Mouse (Mus musculus) forebrain, embryonic 13.5 days (tissue): ENCODE measurements around the gene Arap1. TPM values are rescaled to one million over a fixed set of nuclear protein-coding genes. Genes with fewer than 3 reads are reported as not detected.
A peak's percentile ranks its signal among the peaks of the same experiment; 100 is the strongest.

Source experiments
- ATAC-seq: fragments of 200-750 bp; cut with Nextera tagmentation; 2 replicates; pipeline ENCODE4 v1.8.0; 2017
- H3K27ac ChIP-seq: fragments of 300-500 bp; sonication (generic); 2 replicates; pipeline ENCODE4 v1.5.1; 2015; ENCODE audit warnings: inconsistent platforms, mild to moderate bottlenecking, moderate library complexity
- H3K27me3 ChIP-seq: fragments of 300-500 bp; sonication (generic); 2 replicates; pipeline ENCODE4 v1.6.1; 2015; ENCODE audit warnings: mild to moderate bottlenecking, inconsistent platforms
- H3K36me3 ChIP-seq: fragments of 300-500 bp; sonication (generic); 2 replicates; pipeline ENCODE4 v1.6.1; 2015; ENCODE audit warnings: mild to moderate bottlenecking, inconsistent platforms; ENCODE audit not compliant: poor library complexity, severe bottlenecking
- H3K4me1 ChIP-seq: fragments of 300-500 bp; sonication (generic); 2 replicates; pipeline ENCODE4 v1.6.1; 2015; ENCODE audit warnings: inconsistent platforms
- H3K4me2 ChIP-seq: fragments of 300-500 bp; sonication (generic); 2 replicates; pipeline ENCODE4 v1.6.1; 2015; ENCODE audit warnings: inconsistent platforms, mild to moderate bottlenecking, moderate library complexity
- H3K4me3 ChIP-seq: fragments of 300-500 bp; sonication (generic); 2 replicates; pipeline ENCODE4 v1.5.1; 2015; ENCODE audit warnings: mild to moderate bottlenecking, inconsistent platforms
- H3K9ac ChIP-seq: fragments of 300-500 bp; sonication (generic); 2 replicates; pipeline ENCODE4 v1.6.1; 2015; ENCODE audit warnings: mild to moderate bottlenecking, inconsistent platforms
- H3K9me3 ChIP-seq: fragments of 300-500 bp; sonication (generic); replicated peaks from 2 replicates; pipeline ENCODE4 v1.6.1; 2016; ENCODE audit warnings: inconsistent platforms
- WGBS: fragments of 180-500 bp; shearing (Covaris S2); methylation state at CpG from one replicate; pipeline ENCODE4 v1.1.7; 2015; 5-methylcytosine and 5-hydroxymethylcytosine counted together
- polyA plus RNA-seq: library from polyadenylated mRNA; unstranded; fragments of >200 nt; fragmentation: Nextera tagmentation; extraction: Ambion mirVana; gene quantifications from 2 replicates; pipeline ENCODE4 v1.2.1, GENCODE M21; 2015

The Arap1 gene
- 4.8 and 6.0 TPM in 2 replicates for polyA plus RNA-seq

DNA sequence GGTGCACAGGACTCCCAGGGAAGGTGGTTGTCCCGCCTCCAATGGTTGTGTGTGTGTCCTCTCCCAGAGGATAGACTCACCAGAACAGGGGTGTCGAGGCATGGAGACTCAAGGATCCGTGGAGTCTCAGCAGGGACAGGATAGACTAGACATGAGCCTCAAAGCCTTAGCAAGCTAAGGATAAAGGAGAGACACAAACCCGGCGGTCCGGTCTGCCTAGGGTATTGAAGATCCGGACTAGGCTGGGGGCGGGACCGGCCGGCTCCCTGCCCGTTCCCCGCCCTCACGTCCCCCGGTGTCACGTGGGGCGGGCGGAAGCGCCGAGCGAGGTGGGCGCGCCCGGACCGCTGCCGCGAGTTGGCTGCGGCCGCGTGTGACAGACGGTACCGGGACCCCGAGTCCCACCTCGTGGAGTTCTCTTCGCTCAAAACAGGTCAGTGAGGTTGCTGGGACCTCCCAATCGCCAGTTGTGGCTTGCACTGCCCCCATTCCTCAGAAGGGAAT lies at the start of gene Arap1:
Arap1 (plus strand) TSS at position 301 of the 504 bp plus-strand sequence.
- peak; percentile 85 for ATAC-seq
- Histone ChIP-seq H3K27me3 (peaks cover 24% of the 10 kb centered on the region), H3K36me3 (no peaks in the 10 kb centered on the region), H3K9me3 (no peaks in the 10 kb centered on the region), H3K4me3 (peak within 1 kb of the TSS; percentile 54), H3K27ac (no peak within 1 kb of the TSS), H3K4me2 (peak within 1 kb of the TSS; percentile 95), H3K4me1 (peaks cover 14% of the 10 kb centered on the region), H3K9ac (peak within 1 kb of the TSS; percentile 62)
- WGBS = under 1% methylated on average over 31 of the region's 35 CpGs

DNA sequence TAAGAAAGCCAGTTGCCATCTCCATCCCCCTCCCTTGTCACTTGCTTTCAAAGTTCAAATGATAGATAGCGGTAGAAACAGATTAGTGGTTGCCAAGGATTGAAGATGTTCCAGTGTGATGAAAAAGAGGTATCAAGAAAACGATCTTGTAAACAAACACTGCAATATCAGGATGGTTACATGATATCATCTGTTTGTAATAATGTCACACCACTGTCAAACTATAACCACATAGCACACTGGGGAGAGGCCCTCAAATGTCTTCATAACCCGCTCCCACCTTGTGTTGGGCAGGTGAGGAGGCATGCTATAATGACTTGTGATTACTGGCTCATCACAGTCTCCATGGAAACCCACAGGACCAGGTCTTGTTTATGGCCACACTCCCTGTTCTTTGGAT lies 49.5 kb upstream of the Arap1 start:
- Histone ChIP-seq H3K4me3 (no peak overlapping the region), H3K36me3 (no peaks in the 10 kb centered on the region), H3K9me3 (no peaks in the 10 kb centered on the region), H3K9ac (no peak overlapping the region), H3K4me1 (peaks cover 31% of the 10 kb centered on the region), H3K4me2 (no peak overlapping the region), H3K27me3 (peaks cover 24% of the 10 kb centered on the region), H3K27ac (no peak overlapping the region)
- WGBS = 88% methylated on average over 3 of the region's 3 CpGs
- no peak for ATAC-seq

GRCm38 (mm10) chr7:101301361-101301880 lies 46.4 kb upstream of the Arap1 start:
- Histone ChIP-seq H3K27me3 (peaks cover 30% of the 10 kb centered on the region), H3K27ac (peak overlapping the region; percentile 41), H3K9me3 (no peaks in the 10 kb centered on the region), H3K9ac (peak overlapping the region; percentile 77), H3K4me2 (peak overlapping the region; percentile 92), H3K4me1 (peaks cover 28% of the 10 kb centered on the region), H3K4me3 (peak overlapping the region; percentile 70), H3K36me3 (no peaks in the 10 kb centered on the region)
- peak; percentile 10; the same call in 1 of the 2 replicates for ATAC-seq
- WGBS = under 1% methylated on average over 30 of the region's 30 CpGs

GRCm38 (mm10) chr7:101301881-101302456 lies 45.9 kb upstream of the Arap1 start, which contains the start of gene Atg16l2:
Gene Atg16l2 (minus strand): TSS chr7:101302251.
- Histone ChIP-seq H3K9ac (peak within 1 kb of the TSS; percentile 77), H3K36me3 (no peaks in the 10 kb centered on the region), H3K9me3 (no peaks in the 10 kb centered on the region), H3K27ac (peak within 1 kb of the TSS; percentile 41), H3K4me1 (peaks cover 22% of the 10 kb centered on the region), H3K4me3 (peak within 1 kb of the TSS; percentile 70), H3K4me2 (peak within 1 kb of the TSS; percentile 92), H3K27me3 (peaks cover 30% of the 10 kb centered on the region)
- peak; percentile 96 for ATAC-seq
- 0% methylated on average over 38 of the region's 39 CpGs for WGBS

DNA sequence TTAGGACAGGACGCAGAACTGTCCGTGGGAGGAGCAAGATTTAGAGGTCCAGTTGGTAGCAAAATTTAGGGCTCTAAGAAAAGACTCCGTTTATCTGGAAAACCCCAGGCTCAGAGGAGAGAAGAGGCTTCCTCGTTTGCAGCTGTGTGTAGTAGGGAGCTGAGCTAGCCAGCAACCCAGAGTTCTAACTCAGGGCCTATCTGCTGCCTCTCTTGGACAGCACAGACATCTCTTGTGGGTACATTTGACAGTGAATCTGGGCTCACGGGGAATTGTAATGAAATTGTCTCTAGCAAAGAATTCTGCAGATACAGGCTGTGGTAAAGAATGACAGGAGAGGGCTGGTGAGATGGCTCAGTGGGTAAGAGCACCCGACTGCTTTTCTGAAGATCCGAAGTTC lies 45.2 kb upstream of the Arap1 start:
- 22% methylated on average over 7 of the region's 7 CpGs for WGBS
- Histone ChIP-seq H3K27me3 (peaks cover 28% of the 10 kb centered on the region), H3K27ac (0 out of 2 replicates have a peak overlapping the region, but pooled peaks have one; percentile 41), H3K4me2 (peak overlapping the region; percentile 92), H3K9me3 (no peaks in the 10 kb centered on the region), H3K36me3 (no peaks in the 10 kb centered on the region), H3K4me1 (peaks cover 18% of the 10 kb centered on the region), H3K4me3 (peak overlapping the region; percentile 70), H3K9ac (peak overlapping the region; percentile 77)
- ATAC-seq = no peak

DNA sequence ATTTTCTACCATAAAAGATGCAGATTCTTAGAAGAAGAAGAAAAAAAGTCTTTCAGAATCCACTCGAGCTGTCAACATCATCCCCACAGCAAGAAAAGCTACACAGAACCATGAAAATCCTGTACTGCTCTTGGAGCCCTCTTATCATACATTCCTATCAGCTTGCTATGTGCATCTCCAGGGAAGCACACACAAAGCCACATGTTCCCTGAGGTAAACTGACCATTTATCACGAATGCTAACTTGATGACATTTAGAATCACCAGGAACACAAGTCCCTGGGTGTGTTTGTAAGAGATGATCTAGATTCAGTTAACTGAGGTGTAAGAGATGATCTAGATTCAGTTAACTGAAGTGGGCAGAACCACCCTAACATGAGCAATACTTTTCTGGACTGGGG lies 41.0 kb upstream of the Arap1 start:
- Histone ChIP-seq H3K27ac (no peak overlapping the region), H3K27me3 (0 out of 2 replicates have a peak, but pooled peaks cover 6% of the 10 kb centered on the region), H3K9ac (no peak overlapping the region), H3K9me3 (no peaks in the 10 kb centered on the region), H3K4me3 (no peak overlapping the region), H3K4me2 (no peak overlapping the region), H3K36me3 (no peaks in the 10 kb centered on the region), H3K4me1 (peaks cover 8% of the 10 kb centered on the region)
- no peak for ATAC-seq
- 64% methylated on average over 2 of the region's 2 CpGs for WGBS

DNA sequence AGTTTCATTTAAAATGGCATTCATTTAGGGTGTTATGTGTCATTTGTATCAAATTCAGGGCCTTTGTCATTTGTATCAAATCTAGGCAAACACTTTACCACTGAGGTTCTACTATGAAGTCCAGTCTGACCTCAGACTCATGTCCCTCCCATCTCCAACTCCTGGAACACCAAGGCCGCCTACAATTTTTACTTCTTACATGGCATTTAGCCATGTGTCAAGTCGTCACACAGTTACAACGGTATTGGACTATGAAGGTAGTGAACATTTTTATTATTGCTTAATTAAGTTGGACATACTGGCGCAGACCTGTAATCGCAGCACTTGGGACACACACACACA lies 37.9 kb upstream of the Arap1 start:
- Histone ChIP-seq H3K9ac (peak overlapping the region; percentile 76; the same call in 1 of the 2 replicates), H3K36me3 (no peaks in the 10 kb centered on the region), H3K27ac (no peak overlapping the region), H3K27me3 (0 out of 2 replicates have a peak, but pooled peaks cover 3% of the 10 kb centered on the region), H3K4me1 (no peaks in the 10 kb centered on the region; the same call in 1 of the 2 replicates), H3K4me2 (peak overlapping the region; percentile 63), H3K9me3 (no peaks in the 10 kb centered on the region), H3K4me3 (peak overlapping the region; percentile 66)
- no peak; the same call in 1 of the 2 replicates for ATAC-seq
- WGBS = 34% methylated on average over 5 of the region's 5 CpGs

DNA sequence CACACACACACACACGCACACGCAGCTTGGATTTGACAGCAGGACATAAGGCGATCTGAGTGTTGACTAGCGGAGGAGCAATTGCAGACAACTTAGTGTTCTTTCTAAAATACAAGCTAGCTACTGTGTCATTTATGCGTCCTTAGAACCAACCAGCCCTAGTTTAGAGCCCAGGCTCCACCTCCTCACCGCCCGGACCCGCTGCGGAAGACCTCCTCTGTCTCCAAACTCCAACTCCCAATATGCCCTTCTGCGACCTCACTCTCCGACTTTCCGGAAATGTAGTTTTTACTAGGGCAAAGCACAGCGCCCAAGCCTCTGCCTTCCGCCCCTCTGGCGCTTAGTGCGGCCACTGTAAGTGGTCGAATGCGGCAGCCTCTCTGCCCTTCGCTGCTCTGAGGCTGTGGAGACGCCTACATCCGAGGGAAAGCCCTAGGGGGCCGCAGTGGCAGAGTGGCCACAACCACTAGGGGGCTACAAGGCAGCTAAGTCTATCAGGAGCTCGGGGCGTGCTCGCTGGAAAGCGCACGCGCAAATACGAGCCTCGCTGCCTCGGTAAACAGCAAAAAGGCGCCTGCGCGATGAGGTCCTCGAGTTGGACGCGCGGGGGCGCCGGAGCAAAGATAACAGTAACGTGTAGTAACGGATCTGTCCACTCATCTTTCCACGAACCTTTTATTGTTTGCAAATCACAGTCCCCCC lies 37.4 kb upstream of the Arap1 start:
- H3K4me3 ChIP-seq = peak overlapping the region; percentile 66
- H3K27me3 ChIP-seq = no peaks in the 10 kb centered on the region
- peak; percentile 96 for ATAC-seq
- no peaks in the 10 kb centered on the region for H3K36me3 ChIP-seq
- peak overlapping the region; percentile 73 for H3K27ac ChIP-seq
- no peaks in the 10 kb centered on the region; the same call in 1 of the 2 replicates for H3K4me1 ChIP-seq
- H3K9me3 ChIP-seq = no peaks in the 10 kb centered on the region
- WGBS = under 1% methylated on average over 43 of the region's 43 CpGs
- peak overlapping the region; percentile 63 for H3K4me2 ChIP-seq
- peak overlapping the region; percentile 76 for H3K9ac ChIP-seq

- Histone ChIP-seq H3K27ac (peak overlapping the region; percentile 31; the same call in 1 of the 2 replicates), H3K9me3 (no peaks in the 10 kb centered on the region), H3K27me3 (no peaks in the 10 kb centered on the region), H3K4me1 (no peaks in the 10 kb centered on the region; the same call in 1 of the 2 replicates), H3K36me3 (no peaks in the 10 kb centered on the region), H3K4me2 (peak overlapping the region; percentile 63), H3K4me3 (peak overlapping the region; percentile 66), H3K9ac (no peak overlapping the region)
- ATAC-seq = no peak
- 30% methylated on average over 2 of the region's 2 CpGs for WGBS
These were observed 36.8 kb upstream of the Arap1 start for GRCm38 (mm10) chr7:101311061-101311460.

DNA sequence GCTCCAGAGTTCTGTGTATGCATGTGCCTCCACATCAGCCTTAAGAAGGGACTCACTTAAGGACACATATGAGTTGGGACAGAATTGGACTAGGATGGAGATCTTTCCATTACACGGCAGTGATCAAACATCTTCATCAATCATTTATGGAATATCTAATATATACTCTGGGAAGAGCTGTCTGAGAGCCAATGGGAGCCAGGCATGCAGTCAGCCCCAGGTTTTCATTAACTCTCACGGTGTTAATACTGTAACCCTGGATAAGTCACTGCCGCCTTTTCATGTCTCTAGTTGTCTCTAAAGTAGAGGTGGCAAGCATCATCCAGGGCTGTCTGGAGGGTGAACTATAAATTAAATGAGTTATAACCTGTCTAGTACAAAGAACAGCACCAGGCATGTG lies 34.8 kb upstream of the Arap1 start:
- Histone ChIP-seq H3K4me1 (no peaks in the 10 kb centered on the region; the same call in 1 of the 2 replicates), H3K9ac (no peak overlapping the region), H3K36me3 (no peaks in the 10 kb centered on the region), H3K4me2 (no peak overlapping the region), H3K27me3 (0 out of 2 replicates have a peak, but pooled peaks cover 3% of the 10 kb centered on the region), H3K9me3 (no peaks in the 10 kb centered on the region), H3K4me3 (no peak overlapping the region), H3K27ac (no peak overlapping the region)
- WGBS = 80% methylated on average over 3 of the region's 3 CpGs
- ATAC-seq = no peak

DNA sequence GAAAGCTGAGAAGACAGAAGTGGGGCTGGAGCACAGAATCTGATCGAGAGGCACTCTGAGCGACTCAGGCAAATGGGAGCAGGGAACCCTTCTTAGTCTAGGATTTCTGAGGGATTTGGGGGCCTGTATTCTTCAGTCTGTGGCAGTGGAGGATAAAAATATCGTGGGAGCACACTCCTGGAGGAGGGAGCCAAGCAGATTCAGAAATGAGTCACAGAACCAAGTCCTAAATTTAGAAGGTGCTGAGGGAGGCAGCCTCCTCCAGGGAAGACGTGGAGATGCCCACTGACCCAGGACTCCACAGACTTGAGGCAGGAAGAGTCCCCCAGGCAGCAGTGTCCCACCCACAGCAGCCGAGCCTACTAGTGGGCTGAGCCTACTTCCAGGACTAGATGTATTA lies 33.5 kb upstream of the Arap1 start:
- Histone ChIP-seq H3K27me3 (peaks cover 12% of the 10 kb centered on the region), H3K9me3 (no peaks in the 10 kb centered on the region), H3K27ac (no peak overlapping the region), H3K9ac (no peak overlapping the region), H3K4me1 (no peaks in the 10 kb centered on the region; the same call in 1 of the 2 replicates), H3K36me3 (no peaks in the 10 kb centered on the region), H3K4me3 (no peak overlapping the region), H3K4me2 (no peak overlapping the region)
- ATAC-seq = no peak
- 62% methylated on average over 5 of the region's 5 CpGs for WGBS

DNA sequence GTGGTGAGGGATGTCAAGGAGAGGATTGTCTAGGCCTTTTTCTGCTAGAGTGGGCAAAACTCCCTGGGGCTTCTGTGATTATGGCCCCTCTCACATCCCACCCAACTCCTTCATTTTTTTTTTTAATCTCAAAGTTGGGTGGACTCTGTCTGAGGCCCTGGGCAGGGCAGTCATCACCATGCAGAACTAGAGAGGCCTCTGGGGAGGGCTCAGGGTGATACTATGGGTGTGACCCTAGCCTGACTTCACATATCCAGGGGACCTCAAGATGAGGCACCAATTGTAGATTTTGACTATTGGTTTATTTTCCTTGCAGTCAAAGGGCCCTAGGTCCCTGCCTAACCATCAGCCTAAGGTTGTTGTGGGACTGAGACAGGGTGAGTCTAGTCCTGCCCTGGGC lies 32.2 kb upstream of the Arap1 start:
- Histone ChIP-seq H3K27ac (no peak overlapping the region), H3K4me3 (no peak overlapping the region), H3K9ac (no peak overlapping the region), H3K9me3 (no peaks in the 10 kb centered on the region), H3K36me3 (no peaks in the 10 kb centered on the region), H3K4me2 (no peak overlapping the region), H3K27me3 (peaks cover 23% of the 10 kb centered on the region), H3K4me1 (no peaks in the 10 kb centered on the region; the same call in 1 of the 2 replicates)
- ATAC-seq = no peak
